ENCODE assay signal across 25 mouse cellular contexts in the genomic region with DNA sequence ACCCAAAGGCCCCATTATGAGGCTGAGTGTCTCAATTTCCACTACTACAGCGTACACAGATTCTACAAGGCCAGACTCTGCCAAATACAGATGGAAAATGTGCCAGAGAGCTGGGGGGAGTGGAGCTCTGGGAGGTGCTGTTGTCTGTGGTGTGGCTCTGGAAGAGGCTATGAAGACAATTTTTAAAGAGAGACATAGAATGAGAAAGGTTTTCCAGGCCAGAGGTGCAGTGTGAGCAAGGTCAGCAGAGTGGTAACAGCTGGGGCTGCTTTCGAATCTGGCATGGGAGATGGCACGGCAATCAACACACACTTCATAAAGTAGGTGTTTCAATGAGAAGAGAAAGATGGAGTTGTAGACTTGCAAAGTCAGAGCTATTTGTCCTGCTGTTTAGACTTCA. TPM values are rescaled to one million over a fixed set of nuclear protein-coding genes. Genes with fewer than 3 reads are reported as not detected.
"Had no signal": no experiment of that assay in that cellular context is flagged by ENCODE, and none has a peak within 500 bp of the region (broad histone marks: within the 10 kb centered on the region; RNA-seq: fewer than 3 reads in every experiment).

No protein-coding gene starts in this region.

- ATAC-seq: intestine, postnatal 0 days; midbrain, embryonic 13.5 days had no signal

- H3K36me3 ChIP-seq: liver, embryonic 13.5 days; midbrain, embryonic 10.5 days; midbrain, embryonic 13.5 days had no signal

- H3K9ac ChIP-seq: liver, embryonic 13.5 days; midbrain, embryonic 13.5 days had no signal

- H3K4me2 ChIP-seq: liver, embryonic 13.5 days; midbrain, embryonic 13.5 days had no signal

- DNase-seq: kidney, adult 2 months; kidney, postnatal 25 days; layer of hippocampus, adult 9-11 months; liver, embryonic 13.5 days; right cerebral cortex, adult 18-20 months; right cerebral cortex, postnatal 14 days; right cerebral cortex, postnatal 4 days; thymus, adult 18-20 months; thymus, postnatal 36 days had no signal

- H3K27me3 ChIP-seq: midbrain, embryonic 13.5 days had no signal

- H3K9me3 ChIP-seq: liver, embryonic 13.5 days; megakaryocyte, embryonic 14.5 days; midbrain, embryonic 10.5 days; midbrain, embryonic 13.5 days had no signal

- H3K4me3 ChIP-seq: layer of hippocampus, adult 2 months; left cerebral cortex, adult 2 months; liver, embryonic 13.5 days; megakaryocyte, embryonic 14.5 days; midbrain, embryonic 10.5 days; midbrain, embryonic 13.5 days had no signal

- H3K27ac ChIP-seq: kidney, postnatal 0 days; layer of hippocampus, adult 2 months; left cerebral cortex, adult 2 months; liver, embryonic 13.5 days; midbrain, embryonic 10.5 days; midbrain, embryonic 13.5 days had no signal

- H3K4me1 ChIP-seq: liver, embryonic 13.5 days; midbrain, embryonic 10.5 days; midbrain, embryonic 13.5 days had no signal

RNA-seq across cellular contexts. Expression of a gene that starts 9.7 kb away (rescaled TPM):
- polyA plus RNA-seq: intestine, postnatal 0 days; large intestine, adult 2 months; limb, embryonic 11.5 days; liver, adult 2 months; liver, embryonic 13.5 days; liver, embryonic 16.5 days; midbrain, embryonic 10.5 days; midbrain, embryonic 13.5 days; midbrain, postnatal 0 days; neural tube, embryonic 11.5 days; neural tube, embryonic 14.5 days; spleen, adult 2 months had no signal

RNA-seq across cellular contexts. Expression of a gene that starts 33.6 kb away (rescaled TPM):
- polyA plus RNA-seq: limb, embryonic 11.5 days; liver, adult 2 months; liver, embryonic 13.5 days; liver, embryonic 16.5 days; midbrain, embryonic 10.5 days; midbrain, embryonic 13.5 days; spleen, adult 2 months; testis, adult 2 months had no signal
